Mouse (Mus musculus): ENCODE data around the gene Rps19. TPM values are rescaled to one million over a fixed set of nuclear protein-coding genes. Genes with fewer than 3 reads are reported as not detected.
A peak's percentile ranks its signal among the peaks of the same experiment; 100 is the strongest.
"Not testable (repeated sequence)": the region's sequence is repeated elsewhere in the genome, so short reads cannot be mapped to it uniquely, and the experiment has no call there.

The Rps19 gene
- polyA plus RNA-seq, 1 experiment from 2014 or later = 1,612 TPM

- Histone ChIP-seq H3K4me3 (replicated peaks) (no peak overlapping the region), H3K27me3 (no peaks in the 10 kb centered on the region), H3K4me2 (no peak overlapping the region), H3K36me3 (peaks cover 50% of the 10 kb centered on the region), H3K27ac (peak overlapping the region; percentile 59), H3K4me1 (replicated peaks) (peaks cover 48% of the 10 kb centered on the region), H3K9ac (peak overlapping the region; percentile 8; the same call in 1 of the 2 replicates), H3K9me3 (replicated peaks) (no peaks in the 10 kb centered on the region)
- no peak for ATAC-seq (ENCODE audit: low read depth)
- WGBS (ENCODE audit: insufficient replicate concordance) = 54% methylated on average over 3 of the region's 3 CpGs
- no peak for DNase-seq
Measured at GRCm38 (mm10) chr7:24891241-24892124, 7.3 kb downstream of the Rps19 start.

- Histone ChIP-seq H3K27me3 (no peaks in the 10 kb centered on the region), H3K36me3 (peaks cover 43% of the 10 kb centered on the region), H3K9me3 (replicated peaks) (no peaks in the 10 kb centered on the region), H3K27ac (peak overlapping the region; percentile 59), H3K9ac (no peak overlapping the region), H3K4me1 (replicated peaks) (peaks cover 43% of the 10 kb centered on the region), H3K4me3 (replicated peaks) (no peak overlapping the region), H3K4me2 (no peak overlapping the region)
- whole genome bisulfite sequencing (ENCODE audit: insufficient replicate concordance) = 66% methylated on average over 2 of the region's 2 CpGs
- ATAC-seq (ENCODE audit: low read depth) (no peak), DNase-seq (no peak)
Measured at GRCm38 (mm10) chr7:24892125-24892583, 8.0 kb downstream of the Rps19 start.

GRCm38 (mm10) chr7:24895749-24896148, 11.6 kb downstream of the Rps19 start:
- 63% methylated on average over 2 of the region's 2 CpGs for WGBS (ENCODE audit: insufficient replicate concordance)
- not testable (repeated sequence) for H3K27ac ChIP-seq; H3K4me3 ChIP-seq (replicated peaks); ATAC-seq (ENCODE audit: low read depth); H3K27me3 ChIP-seq; H3K9ac ChIP-seq; DNase-seq; H3K36me3 ChIP-seq; H3K4me2 ChIP-seq; H3K9me3 ChIP-seq (replicated peaks)
- peaks cover 21% of the 10 kb centered on the region for H3K4me1 ChIP-seq (replicated peaks)

- DNase-seq (no peak), ATAC-seq (ENCODE audit: low read depth) (no peak)
- 85% methylated on average over 8 of the region's 8 CpGs for WGBS (ENCODE audit: insufficient replicate concordance)
- Histone ChIP-seq H3K27me3 (no peaks in the 10 kb centered on the region), H3K27ac (no peak overlapping the region), H3K9me3 (replicated peaks) (no peaks in the 10 kb centered on the region), H3K4me2 (no peak overlapping the region), H3K4me3 (replicated peaks) (no peak overlapping the region), H3K36me3 (peaks cover 3% of the 10 kb centered on the region), H3K4me1 (replicated peaks) (peaks cover 23% of the 10 kb centered on the region), H3K9ac (no peak overlapping the region)
Measured at GRCm38 (mm10) chr7:24896269-24896668, 12.1 kb downstream of the Rps19 start.

- Histone ChIP-seq H3K27me3 (no peaks in the 10 kb centered on the region), H3K9me3 (replicated peaks) (no peaks in the 10 kb centered on the region), H3K9ac (0 out of 2 replicates have a peak within 1 kb of the TSS, but pooled peaks have one; percentile 17), H3K4me1 (replicated peaks) (peaks cover 26% of the 10 kb centered on the region), H3K4me2 (no peak within 1 kb of the TSS), H3K4me3 (replicated peaks) (no peak within 1 kb of the TSS), H3K27ac (no peak within 1 kb of the TSS), H3K36me3 (no peaks in the 10 kb centered on the region)
- ATAC-seq (ENCODE audit: low read depth) = no peak
- WGBS (ENCODE audit: insufficient replicate concordance) = 61% methylated on average over 12 of the region's 12 CpGs
- DNase-seq = no peak
Measured at GRCm38 (mm10) chr7:24897224-24897623, 13.1 kb downstream of the Rps19 start, which contains the start of gene Cd79a. Cd79a (plus strand) TSS chr7:24897381.

GRCm38 (mm10) chr7:24897959-24898358, 13.8 kb downstream of the Rps19 start:
- Histone ChIP-seq H3K9ac (no peak overlapping the region), H3K4me3 (replicated peaks) (no peak overlapping the region), H3K9me3 (replicated peaks) (no peaks in the 10 kb centered on the region), H3K4me1 (replicated peaks) (peaks cover 31% of the 10 kb centered on the region), H3K27ac (no peak overlapping the region), H3K4me2 (no peak overlapping the region), H3K27me3 (no peaks in the 10 kb centered on the region), H3K36me3 (no peaks in the 10 kb centered on the region)
- WGBS (ENCODE audit: insufficient replicate concordance) = 62% methylated on average over 5 of the region's 5 CpGs
- no peak for DNase-seq
- ATAC-seq (ENCODE audit: low read depth) = no peak

GRCm38 (mm10) chr7:24901114-24901513, 16.9 kb downstream of the Rps19 start:
- DNase-seq = no peak
- Histone ChIP-seq H3K9ac (no peak overlapping the region), H3K4me2 (no peak overlapping the region), H3K4me1 (replicated peaks) (peaks cover 55% of the 10 kb centered on the region), H3K27ac (peak overlapping the region; percentile 13; the same call in 1 of the 2 replicates), H3K9me3 (replicated peaks) (no peaks in the 10 kb centered on the region), H3K4me3 (replicated peaks) (no peak overlapping the region), H3K27me3 (no peaks in the 10 kb centered on the region), H3K36me3 (peaks cover 2% of the 10 kb centered on the region; the same call in 1 of the 2 replicates)
- no peak for ATAC-seq (ENCODE audit: low read depth)
- 33% methylated on average over 6 of the region's 6 CpGs for WGBS (ENCODE audit: insufficient replicate concordance)

- Histone ChIP-seq H3K4me1 (replicated peaks) (peaks cover 63% of the 10 kb centered on the region), H3K4me2 (peak overlapping the region; percentile 93), H3K27ac (peak overlapping the region; percentile 91), H3K9me3 (replicated peaks) (no peaks in the 10 kb centered on the region), H3K4me3 (replicated peaks) (peak overlapping the region; percentile 78; the same call in 1 of the 2 replicates), H3K9ac (peak overlapping the region; percentile 80), H3K36me3 (peaks cover 6% of the 10 kb centered on the region; the same call in 1 of the 2 replicates), H3K27me3 (no peaks in the 10 kb centered on the region)
- DNase-seq (no peak), ATAC-seq (ENCODE audit: low read depth) (no peak)
- 13% methylated on average over 1 of the region's 1 CpGs for WGBS (ENCODE audit: insufficient replicate concordance)
Measured at GRCm38 (mm10) chr7:24901842-24902241, 17.7 kb downstream of the Rps19 start.

GRCm38 (mm10) chr7:24902264-24902629, 18.1 kb downstream of the Rps19 start:
- no peaks in the 10 kb centered on the region for H3K27me3 ChIP-seq
- H3K9me3 ChIP-seq (replicated peaks) = no peaks in the 10 kb centered on the region
- peak overlapping the region; percentile 93 for H3K4me2 ChIP-seq
- peak overlapping the region; percentile 78 for H3K4me3 ChIP-seq (replicated peaks)
- 11% methylated on average over 2 of the region's 2 CpGs for WGBS (ENCODE audit: insufficient replicate concordance)
- DNase-seq (no peak), ATAC-seq (ENCODE audit: low read depth) (no peak)
- H3K36me3 ChIP-seq = peaks cover 6% of the 10 kb centered on the region; the same call in 1 of the 2 replicates
- peaks cover 64% of the 10 kb centered on the region for H3K4me1 ChIP-seq (replicated peaks)
- peak overlapping the region; percentile 80 for H3K9ac ChIP-seq
- peak overlapping the region; percentile 91 for H3K27ac ChIP-seq

- ATAC-seq (ENCODE audit: low read depth) = peak; percentile 65
- peak within 1 kb of the TSS; percentile 80 for H3K9ac ChIP-seq
- peaks cover 67% of the 10 kb centered on the region for H3K4me1 ChIP-seq (replicated peaks)
Measured at GRCm38 (mm10) chr7:24902630-24903443, 18.7 kb downstream of the Rps19 start, which contains the start of gene Arhgef1. Arhgef1 (plus strand) TSS chr7:24902912.

GRCm38 (mm10) chr7:24903444-24903825, 19.3 kb downstream of the Rps19 start:
- ATAC-seq (ENCODE audit: low read depth) = no peak
- H3K36me3 ChIP-seq = peaks cover 18% of the 10 kb centered on the region
- H3K4me1 ChIP-seq (replicated peaks) = peaks cover 67% of the 10 kb centered on the region
- 7% methylated on average over 10 of the region's 10 CpGs for WGBS (ENCODE audit: insufficient replicate concordance)
- H3K4me3 ChIP-seq (replicated peaks) = peak overlapping the region; percentile 78
- no peak for DNase-seq
- no peaks in the 10 kb centered on the region for H3K27me3 ChIP-seq
- H3K9me3 ChIP-seq (replicated peaks) = no peaks in the 10 kb centered on the region
- peak overlapping the region; percentile 91 for H3K27ac ChIP-seq
- H3K9ac ChIP-seq = peak overlapping the region; percentile 80
- peak overlapping the region; percentile 93 for H3K4me2 ChIP-seq

More at GRCm38 (mm10) chr7:24902630-24903443, 18.7 kb downstream of the Rps19 start, which contains the start of gene Arhgef1:
- H3K4me2 ChIP-seq = peak within 1 kb of the TSS; percentile 93
- no peaks in the 10 kb centered on the region for H3K9me3 ChIP-seq (replicated peaks)
- peak; percentile 71 for DNase-seq
- H3K27ac ChIP-seq = peak within 1 kb of the TSS; percentile 91
- no peaks in the 10 kb centered on the region for H3K27me3 ChIP-seq
- H3K4me3 ChIP-seq (replicated peaks) = peak within 1 kb of the TSS; percentile 78
- 1% methylated on average over 68 of the region's 68 CpGs for WGBS (ENCODE audit: insufficient replicate concordance)
- peaks cover 12% of the 10 kb centered on the region for H3K36me3 ChIP-seq

All from liver, embryonic 13.5 days (tissue).